Mouse (Mus musculus) stomach, embryonic 15.5 days (tissue): ENCODE measurements at regions not wholly inside any gene's neighbourhood (a gene's known extent, or its start where the extent isn't known, plus 50 kb on each side); places are given as distances from the start of the nearest gene placed in this dataset.

Source experiments
- ATAC-seq: fragments of 200-750 bp; cut with Nextera tagmentation; 2 replicates; pipeline ENCODE4 v1.8.0; 2017; ENCODE audit warnings: low read depth, moderate number of reproducible peaks, moderate TSS enrichment; ENCODE audit not compliant: insufficient read depth, low FRiP score
- H3K27ac ChIP-seq: fragments of 300-500 bp; sonication (generic); 2 replicates; pipeline ENCODE4 v1.5.1; 2015; ENCODE audit warnings: mild to moderate bottlenecking, inconsistent platforms
- H3K27me3 ChIP-seq: fragments of 300-500 bp; sonication (generic); replicated peaks from 2 replicates; pipeline ENCODE4 v1.6.1; 2015; ENCODE audit warnings: inconsistent platforms
- H3K36me3 ChIP-seq: fragments of 300-500 bp; sonication (generic); 2 replicates; pipeline ENCODE4 v1.6.1; 2015; ENCODE audit warnings: inconsistent platforms
- H3K4me1 ChIP-seq: fragments of 300-500 bp; sonication (generic); 2 replicates; pipeline ENCODE4 v1.6.1; 2015; ENCODE audit warnings: inconsistent platforms
- H3K4me2 ChIP-seq: fragments of 300-500 bp; sonication (generic); 2 replicates; pipeline ENCODE4 v1.6.1; 2015; ENCODE audit warnings: mild to moderate bottlenecking, inconsistent platforms
- H3K4me3 ChIP-seq: fragments of 300-500 bp; sonication (generic); replicated peaks from 2 replicates; pipeline ENCODE4 v1.5.1; 2015; ENCODE audit warnings: inconsistent platforms
- H3K9ac ChIP-seq: fragments of 300-500 bp; sonication (generic); 2 replicates; pipeline ENCODE4 v1.6.1; 2015; ENCODE audit warnings: inconsistent platforms
- H3K9me3 ChIP-seq: fragments of 300-500 bp; sonication (generic); 2 replicates; pipeline ENCODE4 v1.6.1; 2016; ENCODE audit warnings: inconsistent platforms
- WGBS: fragments of 180-500 bp; shearing (Covaris S2); methylation state at CpG from one replicate; pipeline ENCODE4 v1.1.7; 2015; 5-methylcytosine and 5-hydroxymethylcytosine counted together

- H3K27me3 ChIP-seq = no peaks in the 10 kb centered on the region
- H3K4me1 ChIP-seq = peaks cover 7% of the 10 kb centered on the region; the same call in 1 of the 2 replicates
- H3K4me3 ChIP-seq = no peak overlapping the region
- H3K27ac ChIP-seq = peak overlapping the region; percentile 23; the same call in 1 of the 2 replicates
- no peak overlapping the region for H3K9ac ChIP-seq
- no peak overlapping the region for H3K4me2 ChIP-seq
- no peaks in the 10 kb centered on the region for H3K9me3 ChIP-seq
- WGBS = 43% methylated on average over 2 of the region's 2 CpGs
- H3K36me3 ChIP-seq = no peaks in the 10 kb centered on the region
- ATAC-seq = no peak
These were observed 103.3 kb upstream of the Rapgef5 start for GRCm38 (mm10) chr12:117412779-117413505.

DNA sequence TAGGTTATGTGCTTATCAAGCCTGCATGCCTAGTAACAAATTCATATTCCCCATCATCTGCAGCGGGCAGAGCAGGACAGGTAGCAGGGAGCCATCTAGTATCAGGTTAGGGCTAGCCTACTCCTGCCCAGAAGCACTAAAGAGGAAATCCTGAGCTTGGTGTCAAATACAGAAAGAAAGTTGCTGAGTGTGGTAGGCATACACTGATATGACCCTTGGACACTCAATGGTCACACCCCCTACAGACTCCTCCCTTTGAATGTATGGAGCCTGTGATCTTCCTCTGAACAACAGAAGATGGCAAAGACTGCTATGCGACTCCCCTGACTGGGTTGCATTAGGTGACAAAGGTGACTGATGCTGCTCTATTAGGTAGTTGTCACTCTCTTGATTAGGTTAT, 102.3 kb upstream of the Rapgef5 start:
- no peak overlapping the region for H3K4me2 ChIP-seq
- no peaks in the 10 kb centered on the region for H3K27me3 ChIP-seq
- no peak for ATAC-seq
- WGBS = 64% methylated on average over 2 of the region's 2 CpGs
- no peaks in the 10 kb centered on the region for H3K9me3 ChIP-seq
- H3K4me1 ChIP-seq = peaks cover 7% of the 10 kb centered on the region; the same call in 1 of the 2 replicates
- H3K27ac ChIP-seq = no peak overlapping the region
- H3K4me3 ChIP-seq = no peak overlapping the region
- no peak overlapping the region for H3K9ac ChIP-seq
- H3K36me3 ChIP-seq = no peaks in the 10 kb centered on the region

GRCm38 (mm10) chr12:117415146-117415545, 101.1 kb upstream of the Rapgef5 start:
- no peak overlapping the region for H3K27ac ChIP-seq
- H3K4me3 ChIP-seq = no peak overlapping the region
- no peaks in the 10 kb centered on the region for H3K27me3 ChIP-seq
- no peaks in the 10 kb centered on the region for H3K36me3 ChIP-seq
- WGBS = 73% methylated on average over 2 of the region's 2 CpGs
- H3K9me3 ChIP-seq = no peaks in the 10 kb centered on the region
- H3K4me2 ChIP-seq = no peak overlapping the region
- no peak for ATAC-seq
- H3K9ac ChIP-seq = no peak overlapping the region
- peaks cover 7% of the 10 kb centered on the region; the same call in 1 of the 2 replicates for H3K4me1 ChIP-seq

GRCm38 (mm10) chr12:117417991-117418390, 98.3 kb upstream of the Rapgef5 start:
- H3K36me3 ChIP-seq = no peaks in the 10 kb centered on the region
- no peaks in the 10 kb centered on the region for H3K27me3 ChIP-seq
- H3K4me3 ChIP-seq = no peak overlapping the region
- no peak overlapping the region for H3K9ac ChIP-seq
- H3K4me1 ChIP-seq = peaks cover 7% of the 10 kb centered on the region; the same call in 1 of the 2 replicates
- 76% methylated on average over 4 of the region's 4 CpGs for WGBS
- H3K4me2 ChIP-seq = no peak overlapping the region
- no peak overlapping the region for H3K27ac ChIP-seq
- ATAC-seq = no peak
- H3K9me3 ChIP-seq = no peaks in the 10 kb centered on the region

- no peaks in the 10 kb centered on the region for H3K4me1 ChIP-seq
- ATAC-seq = no peak
- no peak overlapping the region for H3K9ac ChIP-seq
- H3K27me3 ChIP-seq = no peaks in the 10 kb centered on the region
- H3K27ac ChIP-seq = no peak overlapping the region
- 76% methylated on average over 7 of the region's 7 CpGs for WGBS
- H3K9me3 ChIP-seq = no peaks in the 10 kb centered on the region
- no peak overlapping the region for H3K4me2 ChIP-seq
- H3K36me3 ChIP-seq = no peaks in the 10 kb centered on the region
- no peak overlapping the region for H3K4me3 ChIP-seq
These were observed 93.8 kb upstream of the Rapgef5 start for GRCm38 (mm10) chr12:117422315-117422978.

DNA sequence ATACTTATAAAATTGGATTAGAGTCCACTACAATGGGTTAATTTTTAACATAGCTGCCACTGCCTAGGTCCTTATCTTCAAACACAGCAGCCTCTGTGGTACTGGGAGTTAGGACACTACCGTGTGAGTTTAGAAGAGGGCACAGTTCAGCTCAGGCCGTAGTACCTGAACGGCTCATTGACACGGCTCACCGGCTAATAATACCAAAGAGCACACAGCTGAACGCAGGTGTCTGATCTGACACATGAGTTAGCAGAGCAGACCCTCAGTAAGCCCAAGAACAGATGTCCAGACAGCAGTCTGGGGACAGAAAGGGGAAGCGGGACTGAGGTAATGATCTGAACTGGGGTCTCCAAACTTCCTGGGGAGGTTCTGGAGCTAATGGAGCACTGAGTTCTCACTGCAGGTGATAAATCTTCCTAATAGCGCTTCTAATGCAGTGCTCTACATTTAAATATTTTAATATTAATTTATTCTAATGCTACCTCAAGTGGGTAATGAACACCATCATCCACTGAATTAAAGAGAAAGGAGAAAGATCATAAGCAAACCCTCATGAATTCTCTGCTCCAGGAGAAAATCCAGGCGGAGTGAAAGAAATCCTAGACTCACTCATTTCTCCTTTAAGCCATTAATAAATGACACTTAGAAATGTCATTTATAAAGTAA, 90.8 kb upstream of the Rapgef5 start:
- Histone ChIP-seq H3K36me3 (no peaks in the 10 kb centered on the region), H3K4me1 (no peaks in the 10 kb centered on the region), H3K9me3 (no peaks in the 10 kb centered on the region), H3K4me3 (no peak overlapping the region), H3K9ac (no peak overlapping the region), H3K4me2 (no peak overlapping the region), H3K27me3 (no peaks in the 10 kb centered on the region), H3K27ac (no peak overlapping the region)
- peak; percentile 56; the same call in 1 of the 2 replicates for ATAC-seq
- 53% methylated on average over 9 of the region's 9 CpGs for WGBS

GRCm38 (mm10) chr12:117427431-117427830, 88.8 kb upstream of the Rapgef5 start:
- Histone ChIP-seq H3K36me3 (no peaks in the 10 kb centered on the region), H3K4me2 (no peak overlapping the region), H3K9ac (no peak overlapping the region), H3K27me3 (no peaks in the 10 kb centered on the region), H3K4me1 (no peaks in the 10 kb centered on the region), H3K9me3 (no peaks in the 10 kb centered on the region), H3K27ac (no peak overlapping the region), H3K4me3 (no peak overlapping the region)
- WGBS = 35% methylated on average over 1 of the region's 1 CpGs
- ATAC-seq = no peak; the same call in 1 of the 2 replicates

DNA sequence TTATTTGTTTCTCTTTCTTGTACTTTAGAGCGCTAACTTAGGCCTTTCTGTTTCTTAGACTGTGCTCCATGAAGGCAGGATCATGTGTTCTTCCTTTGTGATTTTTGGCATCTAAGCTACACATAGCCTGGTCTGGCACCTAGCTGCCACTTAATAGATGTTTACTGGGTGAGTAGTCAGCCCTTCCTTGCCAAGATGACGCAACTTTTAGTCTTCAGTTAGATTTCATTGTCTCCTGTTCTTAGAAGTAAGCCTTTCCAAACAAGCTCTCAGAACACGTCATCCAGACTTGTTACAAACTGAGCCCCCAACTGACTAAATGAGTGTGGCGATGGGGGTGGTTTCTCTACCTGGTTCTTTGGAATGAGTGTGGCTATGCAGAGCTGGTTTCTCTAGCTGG, 85.4 kb upstream of the Rapgef5 start:
- Histone ChIP-seq H3K36me3 (no peaks in the 10 kb centered on the region), H3K27ac (no peak overlapping the region), H3K4me1 (no peaks in the 10 kb centered on the region), H3K9me3 (no peaks in the 10 kb centered on the region), H3K27me3 (no peaks in the 10 kb centered on the region), H3K4me2 (no peak overlapping the region), H3K9ac (no peak overlapping the region), H3K4me3 (no peak overlapping the region)
- 74% methylated on average over 4 of the region's 4 CpGs for WGBS
- no peak for ATAC-seq

GRCm38 (mm10) chr12:117432788-117433187, 83.5 kb upstream of the Rapgef5 start:
- WGBS = 57% methylated on average over 1 of the region's 1 CpGs
- H3K4me1 ChIP-seq = no peaks in the 10 kb centered on the region

DNA sequence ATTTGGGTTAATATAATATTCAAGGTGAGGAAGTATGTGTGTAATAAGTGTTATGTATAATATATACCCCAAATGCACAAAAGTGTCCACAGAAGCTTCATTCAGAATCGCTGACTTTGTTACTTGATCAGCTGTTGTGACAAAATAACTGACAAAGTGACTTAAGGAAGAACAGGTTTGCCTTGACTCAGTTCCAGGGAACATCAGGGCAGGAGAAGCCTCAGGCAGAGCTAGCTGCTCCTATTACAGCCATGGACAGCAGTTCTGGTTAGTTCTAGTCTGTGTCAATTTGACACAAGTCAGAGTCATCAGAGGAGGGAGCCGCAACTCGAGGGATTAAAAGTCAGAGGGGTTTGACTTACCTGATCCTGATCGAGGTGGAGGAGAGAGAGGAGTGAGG, 79.3 kb upstream of the Rapgef5 start:
- Histone ChIP-seq H3K4me1 (no peaks in the 10 kb centered on the region), H3K27ac (no peak overlapping the region), H3K36me3 (no peaks in the 10 kb centered on the region), H3K9me3 (no peaks in the 10 kb centered on the region), H3K4me3 (no peak overlapping the region), H3K4me2 (no peak overlapping the region), H3K9ac (no peak overlapping the region), H3K27me3 (no peaks in the 10 kb centered on the region)
- ATAC-seq = no peak
- WGBS = 63% methylated on average over 4 of the region's 4 CpGs

More at GRCm38 (mm10) chr12:117432788-117433187, 83.5 kb upstream of the Rapgef5 start:
- Histone ChIP-seq H3K9ac (no peak overlapping the region), H3K27me3 (no peaks in the 10 kb centered on the region), H3K4me3 (no peak overlapping the region), H3K9me3 (no peaks in the 10 kb centered on the region), H3K4me2 (no peak overlapping the region), H3K27ac (no peak overlapping the region), H3K36me3 (no peaks in the 10 kb centered on the region)
- no peak for ATAC-seq

- Histone ChIP-seq H3K9me3 (no peaks in the 10 kb centered on the region), H3K4me2 (no peak overlapping the region), H3K4me1 (no peaks in the 10 kb centered on the region), H3K27me3 (no peaks in the 10 kb centered on the region), H3K36me3 (no peaks in the 10 kb centered on the region), H3K4me3 (no peak overlapping the region), H3K9ac (no peak overlapping the region), H3K27ac (no peak overlapping the region)
- no peak for ATAC-seq
- WGBS = 63% methylated on average over 11 of the region's 11 CpGs
These were observed 77.2 kb upstream of the Rapgef5 start for GRCm38 (mm10) chr12:117439015-117439605.
